Mouse (Mus musculus): ENCODE measurements around the gene Gbe1. TPM values are rescaled to one million over a fixed set of nuclear protein-coding genes. Genes with fewer than 3 reads are reported as not detected.

The Gbe1 gene
- polyA plus RNA-seq, 1 experiment from 2014 or later, result 56.3 TPM

GRCm38 (mm10) chr16:70568341-70569265 is 254.9 kb downstream of the Gbe1 start:
- peak overlapping the region; percentile 52 for H3K4me2 ChIP-seq
- 48% methylated on average over 23 of the region's 23 CpGs for WGBS
- no peak for ATAC-seq (ENCODE audit: insufficient number of reproducible peaks, low FRiP score)

DNA sequence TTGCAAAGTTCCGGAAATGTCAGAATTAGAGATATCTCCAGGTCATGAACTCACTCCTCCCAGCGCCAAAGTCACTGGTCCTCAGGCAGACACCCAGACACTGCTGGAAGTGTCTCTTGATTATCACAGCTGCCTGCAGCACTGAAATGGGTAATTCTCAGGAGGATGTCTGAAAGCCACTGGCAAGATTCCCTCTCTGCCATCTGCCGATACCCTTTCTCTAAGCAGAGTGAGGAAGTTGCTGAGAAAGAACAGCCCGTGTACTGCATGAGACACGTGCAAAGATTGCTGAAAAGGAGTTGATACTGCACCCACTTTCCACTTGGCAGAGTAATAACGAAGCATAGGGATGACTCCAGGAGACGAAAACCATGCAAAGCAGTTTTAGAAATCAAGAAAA is 272.2 kb downstream of the Gbe1 start:
- Histone ChIP-seq H3K9me3 (replicated peaks) (no peaks in the 10 kb centered on the region), H3K36me3 (no peaks in the 10 kb centered on the region), H3K4me1 (replicated peaks) (no peaks in the 10 kb centered on the region), H3K4me2 (no peak overlapping the region), H3K27ac (ENCODE audit: poor library complexity, severe bottlenecking) (no peak overlapping the region), H3K9ac (no peak overlapping the region), H3K4me3 (no peak overlapping the region), H3K27me3 (replicated peaks) (no peaks in the 10 kb centered on the region)
- WGBS, result no CpG with 5 or more reads among the region's 7 CpGs
- ATAC-seq (ENCODE audit: insufficient number of reproducible peaks, low FRiP score), result no peak

More at GRCm38 (mm10) chr16:70568341-70569265, 254.9 kb downstream of the Gbe1 start:
- H3K36me3 ChIP-seq, result no peaks in the 10 kb centered on the region
- H3K9me3 ChIP-seq (replicated peaks), result no peaks in the 10 kb centered on the region
- H3K27ac ChIP-seq (ENCODE audit: poor library complexity, severe bottlenecking), result no peak overlapping the region
- no peak overlapping the region for H3K4me3 ChIP-seq
- H3K4me1 ChIP-seq (replicated peaks), result no peaks in the 10 kb centered on the region
- H3K27me3 ChIP-seq (replicated peaks), result no peaks in the 10 kb centered on the region
- no peak overlapping the region for H3K9ac ChIP-seq

- Histone ChIP-seq H3K27me3 (replicated peaks) (no peaks in the 10 kb centered on the region), H3K36me3 (no peaks in the 10 kb centered on the region), H3K27ac (ENCODE audit: poor library complexity, severe bottlenecking) (no peak overlapping the region), H3K4me1 (replicated peaks) (no peaks in the 10 kb centered on the region), H3K4me2 (no peak overlapping the region), H3K4me3 (no peak overlapping the region), H3K9me3 (replicated peaks) (no peaks in the 10 kb centered on the region), H3K9ac (no peak overlapping the region)
- 77% methylated on average over 3 of the region's 3 CpGs for WGBS
- no peak for ATAC-seq (ENCODE audit: insufficient number of reproducible peaks, low FRiP score)
These were observed 288.6 kb downstream of the Gbe1 start for GRCm38 (mm10) chr16:70602326-70602725.

GRCm38 (mm10) chr16:70608358-70608757 is 294.6 kb downstream of the Gbe1 start:
- H3K9me3 ChIP-seq (replicated peaks), result no peaks in the 10 kb centered on the region
- H3K36me3 ChIP-seq, result no peaks in the 10 kb centered on the region
- ATAC-seq (ENCODE audit: insufficient number of reproducible peaks, low FRiP score), result no peak
- WGBS, result 77% methylated on average over 2 of the region's 2 CpGs
- H3K4me1 ChIP-seq (replicated peaks), result no peaks in the 10 kb centered on the region
- H3K4me2 ChIP-seq, result no peak overlapping the region
- H3K27me3 ChIP-seq (replicated peaks), result no peaks in the 10 kb centered on the region
- H3K9ac ChIP-seq, result no peak overlapping the region
- no peak overlapping the region for H3K27ac ChIP-seq (ENCODE audit: poor library complexity, severe bottlenecking)
- H3K4me3 ChIP-seq, result no peak overlapping the region

DNA sequence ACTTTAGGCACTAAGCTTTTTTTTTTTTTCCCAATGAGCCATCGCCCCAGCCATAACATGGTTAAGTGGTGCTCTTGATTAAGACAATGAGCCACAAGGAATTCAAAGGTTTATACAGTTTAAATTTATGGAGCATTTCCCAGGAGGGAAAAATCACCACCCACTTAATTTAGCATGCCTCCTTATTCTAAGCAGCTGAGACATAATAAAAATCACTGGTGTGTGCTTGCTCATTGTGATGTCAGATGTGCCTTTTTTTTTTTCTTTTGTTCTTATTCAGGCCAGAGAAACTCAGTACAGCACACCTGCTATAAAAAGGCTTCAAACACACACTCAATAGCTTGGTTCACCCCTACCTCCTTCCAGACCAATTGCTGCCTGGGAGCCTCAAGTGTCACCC is 303.9 kb downstream of the Gbe1 start:
- Histone ChIP-seq H3K4me3 (no peak overlapping the region), H3K9me3 (replicated peaks) (no peaks in the 10 kb centered on the region), H3K36me3 (no peaks in the 10 kb centered on the region), H3K9ac (no peak overlapping the region), H3K4me2 (no peak overlapping the region), H3K27ac (ENCODE audit: poor library complexity, severe bottlenecking) (no peak overlapping the region), H3K4me1 (replicated peaks) (no peaks in the 10 kb centered on the region), H3K27me3 (replicated peaks) (no peaks in the 10 kb centered on the region)
- 70% methylated on average over 1 of the region's 1 CpGs for WGBS
- no peak for ATAC-seq (ENCODE audit: insufficient number of reproducible peaks, low FRiP score)

DNA sequence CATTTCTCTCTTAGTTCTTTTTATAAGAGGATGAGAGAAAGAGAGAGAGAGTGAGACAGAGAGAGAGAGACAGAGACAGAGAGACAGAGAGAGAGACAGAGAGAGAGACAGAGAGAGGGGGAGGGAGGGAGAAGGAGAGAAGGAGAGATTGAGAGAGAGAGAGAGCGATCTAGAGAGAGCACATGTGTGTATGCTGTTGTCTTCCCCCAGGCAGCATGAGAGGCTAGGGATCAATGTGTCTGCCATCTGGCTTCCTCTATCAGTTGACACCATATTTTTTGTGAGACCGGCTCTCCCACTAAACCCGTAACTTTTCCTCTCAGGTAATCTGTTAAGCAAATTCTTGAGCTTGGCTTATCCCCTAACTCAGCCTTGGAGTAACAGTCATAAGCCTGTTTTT is 304.4 kb downstream of the Gbe1 start:
- Histone ChIP-seq H3K4me1 (replicated peaks) (no peaks in the 10 kb centered on the region), H3K9me3 (replicated peaks) (no peaks in the 10 kb centered on the region), H3K4me2 (no peak overlapping the region), H3K4me3 (no peak overlapping the region), H3K27ac (ENCODE audit: poor library complexity, severe bottlenecking) (no peak overlapping the region), H3K36me3 (no peaks in the 10 kb centered on the region), H3K27me3 (replicated peaks) (no peaks in the 10 kb centered on the region), H3K9ac (no peak overlapping the region)
- 68% methylated on average over 3 of the region's 3 CpGs for WGBS
- ATAC-seq (ENCODE audit: insufficient number of reproducible peaks, low FRiP score), result no peak

All from heart, embryonic 12.5 days (tissue).